Comparison of ENCODE assay signal across 8 mouse cellular contexts in genomic region chr1:105781391-105782146, GRCm38 (mm10). TPM values are rescaled to one million over a fixed set of nuclear protein-coding genes. Genes with fewer than 3 reads are reported as not detected.
DNase-seq lines count a peak whose midpoint lies in the region; ATAC-seq and TF ChIP-seq lines count a peak whose summit lies in the region.

No protein-coding gene starts in this region.

- no peak overlapping the region for H3K27ac ChIP-seq in hindbrain, postnatal 0 days
- H3K27ac ChIP-seq in midbrain, embryonic 11.5 days (ENCODE audit: low read depth, low read length): no peak overlapping the region

- no peaks in the 10 kb centered on the region for H3K36me3 ChIP-seq in hindbrain, postnatal 0 days (ENCODE audit: insufficient read depth, low read length)
- no peaks in the 10 kb centered on the region for H3K36me3 ChIP-seq in midbrain, embryonic 11.5 days (ENCODE audit: control insufficient read depth, insufficient read depth, low read length)

- ATAC-seq in frontal cortex, adult (ENCODE audit: low TSS enrichment): peak; percentile 39
- no peak for ATAC-seq in hindbrain, postnatal 0 days
- ATAC-seq in midbrain, embryonic 11.5 days (ENCODE audit: low FRiP score): no peak
- ATAC-seq in erythroid progenitor cell, adult 5-6 weeks (replicated peaks; ENCODE audit: low FRiP score, poor library complexity, severe bottlenecking): no peak

- no peak overlapping the region; the same call in 1 of the 2 replicates for H3K9ac ChIP-seq in hindbrain, postnatal 0 days (replicated peaks; ENCODE audit: low read length)
- no peak overlapping the region for H3K9ac ChIP-seq in midbrain, embryonic 11.5 days (ENCODE audit: low read length)

- H3K27me3 ChIP-seq in hindbrain, postnatal 0 days (ENCODE audit: insufficient read depth, low read length): no peaks in the 10 kb centered on the region
- peaks cover 23% of the 10 kb centered on the region for H3K27me3 ChIP-seq in midbrain, embryonic 11.5 days (ENCODE audit: control insufficient read depth, insufficient read depth, low read length)

- peak overlapping the region; percentile 97 for H3K4me2 ChIP-seq in hindbrain, postnatal 0 days (ENCODE audit: low read depth, low read length)
- H3K4me2 ChIP-seq in midbrain, embryonic 11.5 days: peak overlapping the region; percentile 82; the same call in 1 of the 2 replicates

- DNase-seq in frontal cortex, postnatal 25 days (ENCODE audit: low spot score in 2 of 2): no peak
- peak; percentile 11 for DNase-seq in urinary bladder, postnatal 14 days (ENCODE audit: low spot score)
- no peak for DNase-seq in urinary bladder, adult 2 months (ENCODE audit: low spot score)
- no peak for DNase-seq in hindbrain, postnatal 0 days (ENCODE audit: low spot score)
- peak; percentile 86 for DNase-seq in midbrain, embryonic 11.5 days (ENCODE audit: low spot score, missing footprints)
- no peak for DNase-seq in adrenal gland, adult 8-10 months

- 35% methylated on average over 12 of the region's 12 CpGs for WGBS in hindbrain, postnatal 0 days
- WGBS in midbrain, embryonic 11.5 days: 44% methylated on average over 12 of the region's 12 CpGs

- no peaks in the 10 kb centered on the region for H3K4me1 ChIP-seq in hindbrain, postnatal 0 days (ENCODE audit: insufficient read depth, low read length)
- no peaks in the 10 kb centered on the region for H3K4me1 ChIP-seq in midbrain, embryonic 11.5 days (ENCODE audit: control insufficient read depth, insufficient read depth, low read length)

- H3K9me3 ChIP-seq in hindbrain, postnatal 0 days (ENCODE audit: low read length): no peaks in the 10 kb centered on the region
- H3K9me3 ChIP-seq in midbrain, embryonic 11.5 days (ENCODE audit: control insufficient read depth, low read length): no peaks in the 10 kb centered on the region

- no peak for TF ChIP-seq CTCF in hindbrain, postnatal 0 days (IDR thresholded peaks at IDR 0.05; ENCODE audit: low read depth)

- H3K4me3 ChIP-seq in hindbrain, postnatal 0 days (ENCODE audit: low read length): peak overlapping the region; percentile 61
- H3K4me3 ChIP-seq in midbrain, embryonic 11.5 days (ENCODE audit: low read depth, low read length): no peak overlapping the region

RNA-seq across cellular contexts. Expression of gene Tnfrsf11a, which starts 1.1 kb away (rescaled TPM):
- polyA plus RNA-seq in urinary bladder, adult 2 months (2012; rRNA removed): 15.0 and 22.7 TPM in 2 replicates
- 3.2 and 4.0 TPM in 2 replicates for total RNA-seq in hindbrain, postnatal 0 days (2014; rRNA removed)
- 1.1 and 1.2 TPM in 2 replicates for polyA plus RNA-seq in hindbrain, postnatal 0 days (2015; fragmentation: Nextera tagmentation; extraction: Ambion mirVana)
- polyA plus RNA-seq in midbrain, embryonic 11.5 days (2014; fragmentation: Nextera tagmentation; extraction: Ambion mirVana): 0.26 and 0.44 TPM in 2 replicates
- 1.3 and 3.6 TPM in 2 replicates for total RNA-seq in erythroid progenitor cell, adult 5-6 weeks (2015; ENCODE audit: low replicate concordance)
- 0.51 and 1.6 TPM in 2 replicates for total RNA-seq in erythroid progenitor cell, adult 5-6 weeks (2017; ENCODE audit: low replicate concordance)
- 1 to 10 TPM; 2.8 to 7.9 (median 5.4) TPM for total RNA-seq in adrenal gland, adult 8-10 months (2022)

Comparison
In these comparisons a context has a peak if more than half of its experiments do, and no peak if none do; other contexts are left out.
1. DNase-seq: peak in urinary bladder, postnatal 14 days (single experiment) and midbrain, embryonic 11.5 days (single experiment); none in frontal cortex, postnatal 25 days (0 of 2), urinary bladder, adult 2 months (single experiment), hindbrain, postnatal 0 days (single experiment) and adrenal gland, adult 8-10 months (single experiment).